Mouse (Mus musculus) liver, embryonic 16.5 days (tissue): ENCODE data around the gene Cdc73. TPM values are rescaled to one million over a fixed set of nuclear protein-coding genes. Genes with fewer than 3 reads are reported as not detected.
"Not testable (repeated sequence)": the region's sequence is repeated elsewhere in the genome, so short reads cannot be mapped to it uniquely, and the experiment has no call there.

Source experiments
- ATAC-seq: fragments of 200-750 bp; cut with Nextera tagmentation; 2 replicates; pipeline ENCODE4 v1.8.0; 2017; ENCODE audit warnings: low read depth, mild to moderate bottlenecking, moderate number of reproducible peaks, moderate library complexity
- H3K27ac ChIP-seq: fragments of 300-500 bp; sonication (generic); 2 replicates; pipeline ENCODE4 v1.5.1; 2014; ENCODE audit warnings: mild to moderate bottlenecking, low read length
- H3K27me3 ChIP-seq: fragments of 300-500 bp; sonication (generic); 2 replicates; pipeline ENCODE4 v1.6.1; 2014; ENCODE audit warnings: low read depth, low read length, mixed read lengths; ENCODE audit not compliant: control insufficient read depth, insufficient read depth
- H3K36me3 ChIP-seq: fragments of 300-500 bp; sonication (generic); 2 replicates; pipeline ENCODE4 v1.6.1; 2014; ENCODE audit warnings: mild to moderate bottlenecking; ENCODE audit not compliant: control insufficient read depth, insufficient read depth
- H3K4me1 ChIP-seq: fragments of 300-500 bp; sonication (generic); 2 replicates; pipeline ENCODE4 v1.6.1; 2014; ENCODE audit warnings: low read depth, low read length, mixed read lengths; ENCODE audit not compliant: control insufficient read depth
- H3K4me2 ChIP-seq: fragments of 300-500 bp; sonication (generic); 2 replicates; pipeline ENCODE4 v1.6.1; 2014; ENCODE audit warnings: low read depth, low read length, mixed read lengths
- H3K4me3 ChIP-seq: fragments of 300-500 bp; sonication (generic); 2 replicates; pipeline ENCODE4 v1.5.1; 2014; ENCODE audit warnings: low read depth, mild to moderate bottlenecking, low read length
- H3K9ac ChIP-seq: fragments of 300-500 bp; sonication (generic); 2 replicates; pipeline ENCODE4 v1.6.1; 2014; ENCODE audit warnings: low read depth, low read length
- H3K9me3 ChIP-seq: fragments of 300-500 bp; sonication (generic); replicated peaks from 2 replicates; pipeline ENCODE4 v1.6.1; 2016; ENCODE audit warnings: low read length; ENCODE audit not compliant: control insufficient read depth
- WGBS: fragments of 180-500 bp; shearing (Covaris S2); extraction: QIAGEN DNeasy Blood & Tissue Kit; methylation state at CpG from one replicate; pipeline ENCODE4 v1.1.7; 2014; ENCODE audit not compliant: insufficient replicate concordance; 5-methylcytosine and 5-hydroxymethylcytosine counted together
- polyA plus RNA-seq: library from polyadenylated mRNA; unstranded; fragments of >200 nt; fragmentation: Nextera tagmentation; extraction: Ambion mirVana; gene quantifications from 2 replicates; pipeline ENCODE4 v1.2.1, GENCODE M21; 2015

The Cdc73 gene
- polyA plus RNA-seq, 1 experiment from 2014 or later = 4.7 TPM

- Histone ChIP-seq H3K36me3 (no peaks in the 10 kb centered on the region), H3K9me3 (no peaks in the 10 kb centered on the region), H3K27ac (no peak overlapping the region), H3K4me2 (no peak overlapping the region), H3K4me3 (no peak overlapping the region), H3K4me1 (no peaks in the 10 kb centered on the region), H3K9ac (no peak overlapping the region), H3K27me3 (no peaks in the 10 kb centered on the region)
- WGBS = 59% methylated on average over 4 of the region's 4 CpGs
- no peak for ATAC-seq
Measured at GRCm38 (mm10) chr1:143731691-143732090, 29.0 kb upstream of the Cdc73 start.

- WGBS = 59% methylated on average over 2 of the region's 2 CpGs
- ATAC-seq = peak; percentile 59
- H3K4me2 ChIP-seq = no peak overlapping the region
- no peak overlapping the region for H3K9ac ChIP-seq
- H3K4me3 ChIP-seq = no peak overlapping the region
- H3K4me1 ChIP-seq = no peaks in the 10 kb centered on the region
- no peaks in the 10 kb centered on the region for H3K27me3 ChIP-seq
- H3K9me3 ChIP-seq = no peaks in the 10 kb centered on the region
- no peak overlapping the region for H3K27ac ChIP-seq
- H3K36me3 ChIP-seq = no peaks in the 10 kb centered on the region
Measured at GRCm38 (mm10) chr1:143730899-143731298, 28.2 kb upstream of the Cdc73 start.

- no peaks in the 10 kb centered on the region for H3K27me3 ChIP-seq
- no peak overlapping the region for H3K4me2 ChIP-seq
- H3K36me3 ChIP-seq = no peaks in the 10 kb centered on the region
- 49% methylated on average over 9 of the region's 9 CpGs for WGBS
- H3K27ac ChIP-seq = no peak overlapping the region
- no peak overlapping the region for H3K4me3 ChIP-seq
- no peaks in the 10 kb centered on the region for H3K9me3 ChIP-seq
- ATAC-seq = no peak
- no peak overlapping the region for H3K9ac ChIP-seq
- no peaks in the 10 kb centered on the region; the same call in 1 of the 2 replicates for H3K4me1 ChIP-seq
Measured at GRCm38 (mm10) chr1:143727701-143728445, 25.2 kb upstream of the Cdc73 start.

GRCm38 (mm10) chr1:143724456-143725064, 21.9 kb upstream of the Cdc73 start:
- H3K27me3 ChIP-seq = no peaks in the 10 kb centered on the region
- no peak overlapping the region for H3K4me2 ChIP-seq
- WGBS = 35% methylated on average over 5 of the region's 5 CpGs
- no peaks in the 10 kb centered on the region for H3K36me3 ChIP-seq
- no peak overlapping the region for H3K4me3 ChIP-seq
- no peaks in the 10 kb centered on the region for H3K9me3 ChIP-seq
- peak; percentile 66 for ATAC-seq
- no peaks in the 10 kb centered on the region; the same call in 1 of the 2 replicates for H3K4me1 ChIP-seq
- H3K27ac ChIP-seq = no peak overlapping the region
- H3K9ac ChIP-seq = no peak overlapping the region

- H3K27me3 ChIP-seq, H3K9ac ChIP-seq, H3K4me2 ChIP-seq, H3K9me3 ChIP-seq, H3K4me1 ChIP-seq, H3K4me3 ChIP-seq, ATAC-seq, H3K27ac ChIP-seq, H3K36me3 ChIP-seq: not testable (repeated sequence)
- no CpG with 5 or more reads among the region's 2 CpGs for WGBS
Measured at GRCm38 (mm10) chr1:143716038-143716437, 13.3 kb upstream of the Cdc73 start, which contains the start of gene Glrx2. Glrx2 (plus strand) TSS chr1:143716338.

- ATAC-seq = 0 out of 2 replicates have a peak, but pooled peaks have one; percentile 5
- no peak overlapping the region for H3K27ac ChIP-seq
- H3K4me3 ChIP-seq = no peak overlapping the region
- peaks cover 3% of the 10 kb centered on the region; the same call in 1 of the 2 replicates for H3K4me1 ChIP-seq
- no peaks in the 10 kb centered on the region for H3K27me3 ChIP-seq
- no peak overlapping the region for H3K4me2 ChIP-seq
- no peaks in the 10 kb centered on the region for H3K36me3 ChIP-seq
- WGBS = 46% methylated on average over 5 of the region's 5 CpGs
- H3K9me3 ChIP-seq = no peaks in the 10 kb centered on the region
- no peak overlapping the region for H3K9ac ChIP-seq
Measured at GRCm38 (mm10) chr1:143710627-143710976, 7.9 kb upstream of the Cdc73 start.

- H3K9me3 ChIP-seq = no peaks in the 10 kb centered on the region
- no peak overlapping the region for H3K27ac ChIP-seq
- H3K4me2 ChIP-seq = no peak overlapping the region
- 56% methylated on average over 7 of the region's 7 CpGs for WGBS
- H3K4me1 ChIP-seq = peaks cover 3% of the 10 kb centered on the region; the same call in 1 of the 2 replicates
- no peak overlapping the region for H3K9ac ChIP-seq
- no peaks in the 10 kb centered on the region for H3K36me3 ChIP-seq
- H3K27me3 ChIP-seq = no peaks in the 10 kb centered on the region
- ATAC-seq = peak; percentile 70; the same call in 1 of the 2 replicates
- H3K4me3 ChIP-seq = no peak overlapping the region
Measured at GRCm38 (mm10) chr1:143709966-143710626, 7.4 kb upstream of the Cdc73 start.

- no peak overlapping the region for H3K4me2 ChIP-seq
- H3K27ac ChIP-seq = no peak overlapping the region
- no peaks in the 10 kb centered on the region for H3K9me3 ChIP-seq
- WGBS = 45% methylated on average over 6 of the region's 6 CpGs
- H3K4me1 ChIP-seq = peaks cover 4% of the 10 kb centered on the region
- no peak overlapping the region for H3K4me3 ChIP-seq
- no peak overlapping the region for H3K9ac ChIP-seq
- no peak for ATAC-seq
- no peaks in the 10 kb centered on the region for H3K27me3 ChIP-seq
- no peaks in the 10 kb centered on the region for H3K36me3 ChIP-seq
Measured at GRCm38 (mm10) chr1:143708361-143708760, 5.7 kb upstream of the Cdc73 start.

GRCm38 (mm10) chr1:143707006-143707405, 4.3 kb upstream of the Cdc73 start:
- no peak overlapping the region for H3K27ac ChIP-seq
- WGBS = 54% methylated on average over 4 of the region's 4 CpGs
- H3K4me3 ChIP-seq = no peak overlapping the region
- ATAC-seq = no peak
- H3K27me3 ChIP-seq = no peaks in the 10 kb centered on the region
- H3K4me2 ChIP-seq = no peak overlapping the region
- H3K4me1 ChIP-seq = peaks cover 8% of the 10 kb centered on the region
- no peak overlapping the region for H3K9ac ChIP-seq
- H3K9me3 ChIP-seq = no peaks in the 10 kb centered on the region
- H3K36me3 ChIP-seq = no peaks in the 10 kb centered on the region
